Mouse (Mus musculus) midbrain, embryonic 13.5 days (tissue): ENCODE results near the gene P2rx5. TPM values are rescaled to one million over a fixed set of nuclear protein-coding genes. Genes with fewer than 3 reads are reported as not detected.

ENCODE experiments used
- ATAC-seq: fragments of 200-750 bp; cut with Nextera tagmentation; 2 replicates; pipeline ENCODE4 v1.8.0; 2017; ENCODE audit warnings: mild to moderate bottlenecking, moderate TSS enrichment, moderate library complexity
- H3K27ac ChIP-seq: fragments of 300-500 bp; sonication (generic); 2 replicates; pipeline ENCODE4 v1.5.1; 2015; ENCODE audit warnings: inconsistent platforms, mild to moderate bottlenecking, moderate library complexity
- H3K27me3 ChIP-seq: fragments of 300-500 bp; sonication (generic); 2 replicates; pipeline ENCODE4 v1.6.1; 2015; ENCODE audit warnings: mild to moderate bottlenecking, inconsistent platforms
- H3K36me3 ChIP-seq: fragments of 300-500 bp; sonication (generic); 2 replicates; pipeline ENCODE4 v1.6.1; 2015; ENCODE audit warnings: mild to moderate bottlenecking, inconsistent platforms
- H3K4me1 ChIP-seq: fragments of 300-500 bp; sonication (generic); replicated peaks from 2 replicates; pipeline ENCODE4 v1.6.1; 2015; ENCODE audit warnings: inconsistent platforms
- H3K4me2 ChIP-seq: fragments of 300-500 bp; sonication (generic); replicated peaks from 2 replicates; pipeline ENCODE4 v1.6.1; 2015; ENCODE audit warnings: moderate library complexity, mild to moderate bottlenecking, inconsistent platforms
- H3K4me3 ChIP-seq: fragments of 300-500 bp; sonication (generic); replicated peaks from 2 replicates; pipeline ENCODE4 v1.5.1; 2015; ENCODE audit warnings: mild to moderate bottlenecking, inconsistent platforms
- H3K9ac ChIP-seq: fragments of 300-500 bp; sonication (generic); replicated peaks from 2 replicates; pipeline ENCODE4 v1.6.1; 2015; ENCODE audit warnings: mild to moderate bottlenecking, inconsistent platforms
- H3K9me3 ChIP-seq: fragments of 300-500 bp; sonication (generic); 2 replicates; pipeline ENCODE4 v1.6.1; 2016; ENCODE audit warnings: mild to moderate bottlenecking, inconsistent platforms
- WGBS: fragments of 180-500 bp; shearing (Covaris S2); methylation state at CpG from one replicate; pipeline ENCODE4 v1.1.7; 2015; 5-methylcytosine and 5-hydroxymethylcytosine counted together
- polyA plus RNA-seq: library from polyadenylated mRNA; unstranded; fragments of >200 nt; fragmentation: Nextera tagmentation; extraction: Ambion mirVana; gene quantifications from 2 replicates; pipeline ENCODE4 v1.2.1, GENCODE M21; 2015

P2rx5 gene
- polyA plus RNA-seq, 1 experiment from 2014 or later: 0.20 TPM

DNA sequence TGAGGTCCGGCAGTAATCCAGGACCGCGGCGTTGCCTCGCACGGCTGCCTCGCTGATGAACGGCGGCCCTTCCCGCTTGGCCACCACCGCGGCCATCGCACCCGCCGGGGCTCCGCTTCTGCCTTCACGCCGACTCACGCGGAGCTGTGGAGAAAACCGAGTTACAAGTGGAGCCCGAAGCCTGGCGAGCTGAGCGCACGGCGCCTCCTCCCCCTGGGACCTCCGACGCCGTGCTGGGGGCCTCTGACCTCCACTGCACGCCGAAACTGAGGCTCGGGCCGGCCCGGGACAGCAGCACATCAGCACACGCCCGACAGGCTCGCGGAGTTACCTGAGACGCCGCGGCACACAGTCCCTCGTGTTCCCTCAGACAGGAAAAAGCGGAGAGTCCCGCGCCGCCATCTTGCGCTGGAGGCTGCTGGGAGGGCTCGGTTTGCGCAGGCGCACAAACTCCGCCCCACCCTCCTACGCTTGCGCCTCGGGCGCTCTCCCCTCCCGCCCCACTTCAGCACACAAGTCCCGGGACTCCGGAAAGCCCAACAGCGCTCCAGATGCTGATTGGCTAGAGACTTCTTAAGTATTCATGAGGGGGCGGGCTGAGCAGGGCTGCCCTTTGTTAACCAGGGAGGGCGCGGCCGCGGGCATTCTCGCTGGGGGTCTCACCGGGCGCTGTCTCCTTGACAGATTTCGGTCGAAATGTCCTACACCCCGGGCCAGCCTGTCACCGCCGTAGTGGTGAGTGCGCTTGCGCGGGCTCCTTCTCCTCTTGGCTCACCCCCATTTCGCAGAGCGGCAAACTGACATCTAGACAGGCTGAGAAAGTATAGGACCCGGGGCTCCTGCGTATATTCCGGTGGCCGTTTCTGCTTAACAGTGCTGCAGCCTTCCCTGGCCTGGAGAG lies 16.6 kb downstream of the P2rx5 start, which contains the start of the genes Emc6 and Tax1bp3:
Gene Emc6 (minus strand): TSS at position 430 of the 901 bp plus-strand sequence.
Gene Tax1bp3 (plus strand): TSS at position 476 of the 901 bp plus-strand sequence.
- peak within 1 kb of the TSS; percentile 96 for H3K4me3 ChIP-seq
- H3K27me3 ChIP-seq: no peaks in the 10 kb centered on the region
- peak; percentile 98 for ATAC-seq
- H3K4me2 ChIP-seq: peak within 1 kb of the TSS; percentile 81
- H3K27ac ChIP-seq: peak within 1 kb of the TSS; percentile 88
- H3K36me3 ChIP-seq: peaks cover 30% of the 10 kb centered on the region
- WGBS: under 1% methylated on average over 81 of the region's 81 CpGs
- H3K9me3 ChIP-seq: no peaks in the 10 kb centered on the region
- H3K4me1 ChIP-seq: peaks cover 42% of the 10 kb centered on the region
- peak within 1 kb of the TSS; percentile 95 for H3K9ac ChIP-seq

GRCm38 (mm10) chr11:73177509-73177875 lies 17.3 kb downstream of the P2rx5 start:
- peak overlapping the region; percentile 88 for H3K27ac ChIP-seq
- H3K9ac ChIP-seq: peak overlapping the region; percentile 92
- peak overlapping the region; percentile 96 for H3K4me3 ChIP-seq
- under 1% methylated on average over 28 of the region's 28 CpGs for WGBS
- ATAC-seq: no peak
- H3K36me3 ChIP-seq: peaks cover 28% of the 10 kb centered on the region
- no peaks in the 10 kb centered on the region for H3K9me3 ChIP-seq
- no peaks in the 10 kb centered on the region for H3K27me3 ChIP-seq
- H3K4me2 ChIP-seq: peak overlapping the region; percentile 69
- peaks cover 42% of the 10 kb centered on the region for H3K4me1 ChIP-seq

DNA sequence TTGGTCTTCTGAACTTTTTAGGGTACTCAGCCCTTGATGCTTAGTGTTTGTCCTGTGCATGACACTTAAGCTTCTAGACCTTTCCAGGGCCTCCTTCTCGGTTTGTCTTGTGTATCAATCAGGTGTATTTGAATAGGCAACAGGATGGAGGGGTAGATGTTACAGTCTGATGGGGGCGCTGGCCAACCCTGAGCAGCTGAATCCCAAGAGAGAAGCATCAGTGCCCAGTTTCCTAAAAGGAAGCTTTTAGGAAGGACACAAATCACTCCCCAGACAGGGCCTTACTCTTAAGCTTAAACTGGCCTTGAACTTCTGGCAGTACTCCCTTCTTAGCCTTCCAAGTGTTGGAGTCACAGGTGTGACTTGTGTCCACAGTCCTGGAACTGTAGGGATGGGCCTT lies 17.7 kb downstream of the P2rx5 start:
- Histone ChIP-seq H3K4me3 (peak overlapping the region; percentile 96), H3K36me3 (peaks cover 30% of the 10 kb centered on the region), H3K4me1 (peaks cover 42% of the 10 kb centered on the region), H3K27me3 (no peaks in the 10 kb centered on the region), H3K4me2 (peak overlapping the region; percentile 69), H3K9me3 (no peaks in the 10 kb centered on the region), H3K27ac (peak overlapping the region; percentile 88), H3K9ac (peak overlapping the region; percentile 92)
- no peak for ATAC-seq
- 0% methylated on average over 2 of the region's 2 CpGs for WGBS

DNA sequence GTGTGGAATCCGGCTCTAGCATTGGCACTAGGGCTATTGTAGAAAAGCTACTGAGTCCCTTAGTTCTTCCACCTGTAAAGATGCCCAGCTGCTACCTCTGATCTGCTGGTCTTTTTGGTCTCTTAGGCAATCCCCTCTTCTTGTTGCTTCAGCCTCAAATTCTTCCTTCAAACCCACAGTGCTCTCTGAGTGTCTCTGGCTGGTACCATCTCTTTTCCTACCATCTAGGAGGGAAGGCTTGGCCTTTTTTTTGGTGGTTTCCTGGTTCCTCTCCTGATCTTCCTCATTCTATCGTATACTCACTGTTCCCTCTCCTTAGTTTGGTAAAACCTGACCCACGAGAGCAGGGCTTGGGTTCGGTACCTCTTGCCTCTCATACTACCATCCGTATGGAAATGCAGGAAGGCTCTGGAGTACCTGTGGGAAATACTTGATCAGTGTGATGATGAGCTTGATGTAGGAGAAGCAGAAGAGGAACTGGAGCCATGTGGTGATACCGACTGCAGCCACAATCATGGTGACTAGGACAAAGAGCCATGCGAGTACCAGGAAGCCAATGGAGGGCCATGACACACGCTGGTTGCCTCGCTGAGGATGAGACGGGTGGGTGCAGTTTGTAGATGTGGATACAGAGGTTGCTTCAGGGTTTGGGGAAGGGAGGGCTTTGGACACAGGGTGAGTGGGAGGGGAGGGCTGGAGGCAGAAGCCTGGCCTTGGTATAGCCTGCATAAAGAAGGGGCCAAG lies 25.8 kb downstream of the P2rx5 start:
- no peaks in the 10 kb centered on the region for H3K9me3 ChIP-seq
- no peak overlapping the region for H3K4me3 ChIP-seq
- H3K27me3 ChIP-seq: no peaks in the 10 kb centered on the region
- no peak overlapping the region for H3K27ac ChIP-seq
- WGBS: 94% methylated on average over 10 of the region's 10 CpGs
- ATAC-seq: no peak; the same call in 1 of the 2 replicates
- H3K36me3 ChIP-seq: peaks cover 85% of the 10 kb centered on the region
- H3K4me2 ChIP-seq: no peak overlapping the region
- no peaks in the 10 kb centered on the region for H3K4me1 ChIP-seq
- H3K9ac ChIP-seq: no peak overlapping the region

GRCm38 (mm10) chr11:73187231-73187630 lies 27.0 kb downstream of the P2rx5 start:
- Histone ChIP-seq H3K27me3 (no peaks in the 10 kb centered on the region), H3K4me1 (no peaks in the 10 kb centered on the region), H3K9me3 (no peaks in the 10 kb centered on the region), H3K36me3 (peaks cover 95% of the 10 kb centered on the region), H3K4me3 (no peak overlapping the region), H3K9ac (no peak overlapping the region), H3K4me2 (no peak overlapping the region), H3K27ac (no peak overlapping the region)
- WGBS: 89% methylated on average over 6 of the region's 6 CpGs
- no peak for ATAC-seq

DNA sequence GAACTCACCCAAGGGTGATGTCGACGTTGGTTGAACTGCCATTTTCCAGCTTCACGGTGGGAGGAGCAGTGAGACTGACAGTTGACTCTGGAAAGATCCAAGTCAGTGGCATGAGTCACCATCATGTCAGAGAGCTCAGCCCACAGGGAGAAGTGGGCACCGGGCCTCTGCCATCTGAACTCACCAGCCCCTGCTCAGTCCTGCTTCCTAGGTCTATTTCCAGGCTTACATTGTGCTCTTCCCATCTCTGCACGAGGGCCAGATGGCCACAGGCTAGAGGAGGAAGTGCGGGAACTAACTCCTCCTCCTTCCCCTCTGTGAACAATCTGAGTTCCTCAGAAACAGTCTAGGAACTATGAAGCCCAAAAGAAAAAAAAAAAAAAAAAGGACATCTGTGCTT lies 32.8 kb downstream of the P2rx5 start:
- Histone ChIP-seq H3K36me3 (peaks cover 60% of the 10 kb centered on the region), H3K9ac (no peak overlapping the region), H3K9me3 (no peaks in the 10 kb centered on the region), H3K27me3 (no peaks in the 10 kb centered on the region), H3K4me3 (no peak overlapping the region), H3K4me1 (peaks cover 16% of the 10 kb centered on the region), H3K27ac (no peak overlapping the region), H3K4me2 (no peak overlapping the region)
- ATAC-seq: no peak
- WGBS: 82% methylated on average over 6 of the region's 6 CpGs

DNA sequence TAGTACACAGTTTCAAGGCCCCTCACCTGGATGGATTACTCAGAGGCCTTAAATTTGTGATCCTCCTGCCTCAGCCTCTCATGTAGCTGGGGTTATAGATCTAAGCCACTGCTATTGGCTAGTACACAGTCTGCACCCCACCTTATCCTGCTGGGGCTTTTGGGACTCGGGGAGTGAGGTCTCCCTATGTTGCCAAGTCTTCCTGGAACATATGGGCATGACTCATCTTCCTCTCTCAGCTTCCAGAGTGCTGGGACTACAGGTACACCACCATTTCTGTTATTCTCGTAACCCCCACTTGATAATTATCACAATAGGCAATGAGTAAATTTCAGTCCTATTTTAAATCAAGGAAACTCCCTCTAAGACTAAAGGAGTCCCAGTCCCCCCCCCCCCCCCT lies 34.2 kb downstream of the P2rx5 start:
- Histone ChIP-seq H3K4me3 (no peak overlapping the region), H3K4me2 (no peak overlapping the region), H3K4me1 (peaks cover 21% of the 10 kb centered on the region), H3K9me3 (no peaks in the 10 kb centered on the region), H3K27ac (no peak overlapping the region), H3K9ac (no peak overlapping the region), H3K36me3 (peaks cover 46% of the 10 kb centered on the region), H3K27me3 (no peaks in the 10 kb centered on the region)
- no peak for ATAC-seq
- WGBS: 83% methylated on average over 2 of the region's 2 CpGs

DNA sequence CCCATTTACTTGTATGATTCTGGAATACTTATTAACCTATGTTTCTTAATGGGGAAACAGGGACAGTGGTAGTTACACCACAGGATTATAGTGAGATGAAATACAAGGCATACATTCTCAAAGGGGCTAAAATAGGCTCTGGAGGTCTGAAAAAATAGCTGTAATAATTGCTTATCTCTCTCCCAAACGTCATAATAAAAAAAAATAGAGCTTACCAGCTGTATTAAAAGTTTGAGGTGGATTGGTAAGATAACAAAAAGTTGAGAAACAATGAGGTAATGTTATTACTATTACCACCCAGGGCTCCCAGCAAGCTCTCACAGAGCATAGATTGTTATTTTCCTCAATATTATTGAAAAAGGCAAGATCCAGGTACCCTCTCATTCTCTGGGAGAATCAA lies 38.0 kb downstream of the P2rx5 start:
- 2% methylated on average over 1 of the region's 1 CpGs for WGBS
- Histone ChIP-seq H3K9ac (peak overlapping the region; percentile 84), H3K36me3 (peaks cover 10% of the 10 kb centered on the region), H3K27me3 (no peaks in the 10 kb centered on the region), H3K9me3 (no peaks in the 10 kb centered on the region), H3K4me3 (peak overlapping the region; percentile 74), H3K4me1 (peaks cover 28% of the 10 kb centered on the region), H3K27ac (no peak overlapping the region), H3K4me2 (peak overlapping the region; percentile 91)
- ATAC-seq: no peak

DNA sequence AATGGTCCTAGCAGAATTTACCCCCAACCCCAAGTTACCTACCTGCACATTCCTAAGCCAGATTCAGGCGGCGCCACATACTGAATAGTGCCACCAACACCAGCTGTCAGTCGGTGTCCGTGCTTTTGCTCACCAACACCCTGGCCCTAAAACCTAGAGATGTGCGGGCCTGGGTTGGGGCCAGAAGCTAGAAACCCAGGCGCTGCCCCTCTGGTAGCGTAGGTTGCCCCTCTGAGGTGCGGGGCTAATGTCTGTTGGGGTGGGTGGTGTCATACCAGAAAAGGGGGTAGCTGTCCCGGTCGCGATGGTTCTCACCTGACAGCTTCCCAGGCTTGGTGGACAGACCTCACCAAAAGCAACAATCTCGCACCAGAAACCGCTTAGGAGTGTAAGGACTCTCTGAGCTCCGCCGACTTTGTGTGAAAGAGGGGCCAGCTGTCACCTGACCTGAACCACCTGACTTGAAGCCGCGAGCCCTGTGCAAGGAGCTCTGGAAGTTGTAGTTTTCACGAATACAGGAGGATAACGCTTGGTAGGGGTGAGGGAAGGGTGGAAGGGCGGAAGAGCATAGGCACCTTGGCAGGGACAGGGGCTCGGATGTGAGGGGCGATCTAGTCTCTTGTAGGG lies 38.5 kb downstream of the P2rx5 start, which contains the start of gene Ctns:
Gene Ctns (minus strand): TSS at position 440 of the 627 bp plus-strand sequence.
- Histone ChIP-seq H3K4me3 (peak within 1 kb of the TSS; percentile 74), H3K4me1 (peaks cover 28% of the 10 kb centered on the region), H3K27ac (peak within 1 kb of the TSS; percentile 56; the same call in 1 of the 2 replicates), H3K9me3 (no peaks in the 10 kb centered on the region), H3K36me3 (peaks cover 10% of the 10 kb centered on the region), H3K4me2 (peak within 1 kb of the TSS; percentile 91), H3K9ac (peak within 1 kb of the TSS; percentile 84), H3K27me3 (no peaks in the 10 kb centered on the region)
- under 1% methylated on average over 22 of the region's 22 CpGs for WGBS
- ATAC-seq: peak; percentile 97

- peaks cover 28% of the 10 kb centered on the region for H3K4me1 ChIP-seq
- ATAC-seq: peak; percentile 97
- peak within 1 kb of the TSS; percentile 74 for H3K4me3 ChIP-seq
- H3K36me3 ChIP-seq: peaks cover 10% of the 10 kb centered on the region
- H3K27me3 ChIP-seq: no peaks in the 10 kb centered on the region
- H3K9me3 ChIP-seq: no peaks in the 10 kb centered on the region
- peak within 1 kb of the TSS; percentile 84 for H3K9ac ChIP-seq
- under 1% methylated on average over 32 of the region's 32 CpGs for WGBS
- H3K4me2 ChIP-seq: peak within 1 kb of the TSS; percentile 91
- H3K27ac ChIP-seq: peak within 1 kb of the TSS; percentile 56; the same call in 1 of the 2 replicates
Measured at GRCm38 (mm10) chr11:73199230-73199712, 39.0 kb downstream of the P2rx5 start, which contains the start of gene Shpk. Gene Shpk (plus strand): TSS chr11:73199460.

- no peaks in the 10 kb centered on the region for H3K27me3 ChIP-seq
- no peak for ATAC-seq
- no peaks in the 10 kb centered on the region for H3K9me3 ChIP-seq
- no peak overlapping the region for H3K27ac ChIP-seq
- peak overlapping the region; percentile 74 for H3K4me3 ChIP-seq
- H3K9ac ChIP-seq: peak overlapping the region; percentile 84
- peak overlapping the region; percentile 91 for H3K4me2 ChIP-seq
- H3K4me1 ChIP-seq: peaks cover 28% of the 10 kb centered on the region
- H3K36me3 ChIP-seq: peaks cover 10% of the 10 kb centered on the region
- WGBS: 5% methylated on average over 12 of the region's 12 CpGs
Measured at GRCm38 (mm10) chr11:73199879-73200278, 39.7 kb downstream of the P2rx5 start.
